Mouse (Mus musculus) kidney, postnatal 4 days (tissue): ENCODE results near the gene Grid1.
A peak's percentile ranks its signal among the peaks of the same experiment; 100 is the strongest.

ENCODE experiments used
- DNase-seq, 2 experiments: peaks; one replicate each; pipeline ENCODE4 v3.0.0; 2021; ENCODE audit warnings: mixed read lengths in 2 of 2

Grid1 gene

DNA sequence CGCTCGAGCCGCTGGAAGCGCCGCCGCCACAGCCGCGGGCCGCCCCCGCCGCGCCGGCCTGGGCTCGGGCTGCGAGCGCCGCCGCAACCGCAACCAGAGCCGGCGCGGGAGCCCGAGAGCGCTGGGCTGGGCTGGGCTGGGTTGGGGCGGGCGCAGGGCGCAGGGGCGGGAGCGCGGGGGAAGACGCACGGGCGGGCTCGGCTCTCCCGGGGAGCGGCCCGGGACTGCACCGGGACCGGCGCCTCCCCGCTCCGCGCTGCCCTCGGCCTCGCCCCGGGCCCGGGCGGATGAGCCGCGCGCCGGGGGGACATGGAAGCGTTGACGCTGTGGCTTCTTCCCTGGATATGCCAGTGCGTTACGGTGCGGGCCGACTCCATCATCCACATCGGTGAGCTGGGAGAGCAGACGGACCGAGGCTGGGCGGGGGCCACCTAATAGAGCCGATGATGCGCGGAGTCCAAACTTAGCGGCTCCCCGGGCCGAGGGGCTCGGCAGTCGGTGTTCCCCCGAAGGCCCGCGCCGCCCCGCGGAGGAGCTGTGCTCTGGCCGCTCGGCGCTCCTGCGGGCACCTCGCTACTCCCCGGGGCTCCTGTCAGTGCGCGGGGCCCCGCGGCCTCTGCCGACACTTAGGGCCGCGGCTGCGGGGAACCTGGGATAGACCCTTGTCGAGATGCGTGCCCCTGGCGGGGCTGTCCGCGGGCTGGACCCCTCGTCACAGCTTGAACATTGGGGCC is at the start of gene Grid1:
Grid1 (plus strand) TSS at position 190 of the 734 bp plus-strand sequence.
- DNase-seq = peak; percentile 38 to 47

DNA sequence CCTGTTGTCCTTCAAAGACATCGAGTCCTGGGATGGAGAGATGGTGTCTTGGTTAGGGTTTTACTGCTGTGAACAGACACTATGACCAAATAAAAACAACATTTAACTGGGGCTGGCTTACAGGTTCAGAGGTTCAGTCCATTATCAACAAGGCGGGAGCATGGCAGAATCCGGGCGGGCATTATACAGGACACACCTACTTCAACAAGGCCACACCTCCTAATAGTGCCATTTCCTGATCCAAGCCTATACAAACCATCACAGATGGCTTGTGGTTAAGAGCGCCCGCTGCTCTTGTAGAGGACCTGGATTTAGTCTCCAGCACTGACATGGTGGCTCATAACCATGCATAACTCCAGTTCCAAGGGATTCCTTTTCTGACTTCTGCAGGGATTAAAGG is 49.4 kb upstream of the Grid1 start:
- DNase-seq = no peak

DNA sequence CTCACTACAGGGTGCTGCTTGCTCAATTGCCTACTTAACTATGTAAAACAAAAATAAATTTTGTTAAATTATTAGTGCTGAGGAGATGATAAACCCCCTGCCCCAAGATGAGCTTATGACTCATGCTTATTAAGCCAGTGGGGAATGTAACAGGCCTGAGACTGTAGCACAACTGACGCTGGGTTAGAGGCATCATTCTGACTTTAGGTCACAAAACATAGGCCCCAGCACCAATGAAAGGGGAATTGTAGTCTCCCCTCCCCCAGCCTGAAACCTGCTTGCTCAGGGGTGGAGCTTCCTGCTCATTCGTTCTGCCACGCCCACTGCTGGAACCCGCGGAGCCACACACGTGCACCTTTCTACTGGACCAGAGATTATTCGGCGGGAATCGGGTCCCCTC is 48.3 kb upstream of the Grid1 start:
- no peak for DNase-seq

DNA sequence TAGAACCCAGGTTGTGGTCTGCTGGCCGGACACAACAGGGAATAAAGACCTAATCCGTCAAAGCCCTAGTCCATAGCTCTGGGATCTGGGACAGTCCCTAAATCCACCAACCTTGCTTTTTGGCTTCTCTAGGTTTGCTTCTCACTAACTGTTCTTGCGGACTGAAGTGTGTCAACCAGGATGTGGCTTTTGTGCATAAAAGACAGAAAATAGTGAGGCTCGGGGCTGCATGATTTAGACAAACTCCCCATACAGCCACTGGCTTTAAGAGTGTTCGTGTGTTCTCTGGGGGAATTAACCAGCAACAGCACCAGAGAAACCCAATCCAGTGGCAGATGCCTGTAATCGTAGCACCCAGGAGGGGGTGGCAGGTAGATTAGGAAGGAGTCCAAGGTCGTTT is 47.8 kb upstream of the Grid1 start:
- DNase-seq = no peak

DNA sequence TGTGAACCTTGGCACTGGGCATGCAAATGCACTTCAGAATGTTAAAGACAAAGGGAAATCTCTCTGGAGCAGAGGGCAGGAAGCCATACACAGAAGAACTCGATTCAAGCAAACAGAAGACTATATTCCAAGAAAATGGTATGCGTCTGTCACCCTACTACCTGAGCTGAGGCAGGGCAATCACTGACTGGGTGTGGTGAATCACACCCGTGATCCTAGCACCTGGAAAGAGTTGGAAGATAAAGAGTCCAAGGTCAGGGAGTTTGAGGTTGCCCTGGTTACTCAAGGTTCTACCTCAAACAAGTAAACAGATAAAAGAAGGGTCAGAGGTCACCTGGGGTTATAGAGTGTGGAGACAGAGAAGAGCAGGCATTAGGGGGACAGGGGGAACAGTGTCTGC is 46.2 kb upstream of the Grid1 start:
- no peak for DNase-seq

DNA sequence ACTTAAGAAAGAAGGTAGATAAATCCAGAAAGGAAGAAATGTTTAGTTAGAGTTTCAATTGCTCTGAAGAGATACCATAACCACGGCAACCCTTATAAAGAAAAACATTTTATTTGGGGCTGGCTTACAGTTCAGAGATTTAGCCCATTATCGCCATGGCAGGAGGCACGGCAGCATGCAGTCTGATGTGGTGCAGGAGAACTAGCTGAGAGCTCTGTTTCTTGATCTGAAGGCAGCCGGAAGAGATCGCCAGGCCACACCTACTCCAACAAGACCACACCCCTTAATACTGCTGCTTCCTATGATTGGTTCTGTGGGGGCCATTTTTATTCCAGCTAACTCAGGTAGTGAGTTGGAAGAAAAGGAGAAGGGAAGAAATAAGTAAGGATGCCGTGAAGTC is 45.7 kb upstream of the Grid1 start:
- no peak for DNase-seq

DNA sequence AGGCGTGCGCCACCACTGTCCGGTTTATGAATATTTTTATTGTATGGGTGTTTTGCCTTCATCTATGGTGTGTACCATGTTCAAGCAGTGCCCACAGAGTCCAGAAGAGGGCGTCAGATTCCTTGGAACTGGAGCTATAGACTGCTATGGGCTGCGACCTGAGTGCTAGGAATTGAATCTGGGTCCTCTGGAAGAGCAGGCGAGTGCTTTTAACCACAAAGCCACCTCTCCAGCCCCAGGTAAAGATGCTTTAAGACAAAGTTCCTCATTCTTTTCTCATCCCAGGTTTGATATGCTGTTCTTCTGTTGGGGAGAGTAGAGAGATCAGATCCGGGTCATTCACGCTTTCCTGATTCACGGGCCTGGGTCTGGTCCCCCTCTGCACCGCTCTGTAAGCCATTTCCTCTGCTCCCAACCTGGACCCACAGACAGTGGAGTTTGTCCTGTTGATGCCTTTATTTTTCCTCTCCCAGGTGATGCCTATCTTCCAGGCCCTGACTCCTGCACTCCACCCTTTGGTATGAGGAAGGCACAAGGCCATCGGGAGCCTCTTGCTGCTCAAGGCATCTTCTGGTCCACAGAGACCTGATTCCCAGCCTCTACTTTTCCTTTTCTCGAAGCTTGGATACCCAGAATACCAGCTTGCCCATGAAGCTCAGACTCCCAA is 43.1 kb upstream of the Grid1 start:
- DNase-seq = no peak

DNA sequence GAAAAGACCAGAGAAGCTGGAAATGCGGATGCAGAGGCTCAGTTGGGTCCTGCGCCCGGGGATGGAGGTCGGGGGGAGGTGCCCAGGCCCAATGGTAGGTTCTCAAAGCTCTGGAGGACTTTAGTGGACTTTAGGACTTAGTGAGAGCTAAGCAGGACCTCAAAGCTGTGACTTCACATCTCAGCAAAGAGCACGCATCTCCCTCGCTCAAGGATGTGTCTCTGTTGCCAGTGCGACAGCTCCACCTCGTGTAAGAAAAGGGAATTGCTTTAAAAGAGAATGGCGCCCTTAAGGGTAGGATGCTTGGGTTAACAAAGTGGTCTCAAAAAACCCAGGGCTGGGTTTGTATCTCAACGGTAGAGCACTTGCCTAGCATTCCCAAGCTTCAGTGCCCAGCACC is 42.1 kb upstream of the Grid1 start:
- DNase-seq = peak; percentile 42 to 58

DNA sequence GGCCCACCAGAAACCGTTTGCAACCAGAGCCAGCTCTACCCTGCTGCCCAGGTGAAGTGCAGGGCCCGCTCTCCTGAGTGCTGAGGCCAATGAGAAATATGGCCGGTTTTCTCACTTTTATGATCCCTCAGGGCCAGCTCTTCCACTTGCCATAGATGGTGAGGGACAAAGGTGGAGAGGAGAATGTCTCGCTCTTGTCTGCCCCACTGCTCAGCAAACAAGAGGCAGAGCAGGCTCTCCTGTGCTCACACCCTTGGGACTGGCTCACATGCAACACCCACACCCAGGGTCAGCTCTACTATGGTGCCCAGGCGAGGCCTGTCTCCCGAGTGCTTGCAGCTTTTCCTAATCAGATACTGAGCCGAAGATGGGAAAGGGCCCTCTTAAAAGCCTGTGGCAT is 41.1 kb upstream of the Grid1 start:
- DNase-seq = no peak

DNA sequence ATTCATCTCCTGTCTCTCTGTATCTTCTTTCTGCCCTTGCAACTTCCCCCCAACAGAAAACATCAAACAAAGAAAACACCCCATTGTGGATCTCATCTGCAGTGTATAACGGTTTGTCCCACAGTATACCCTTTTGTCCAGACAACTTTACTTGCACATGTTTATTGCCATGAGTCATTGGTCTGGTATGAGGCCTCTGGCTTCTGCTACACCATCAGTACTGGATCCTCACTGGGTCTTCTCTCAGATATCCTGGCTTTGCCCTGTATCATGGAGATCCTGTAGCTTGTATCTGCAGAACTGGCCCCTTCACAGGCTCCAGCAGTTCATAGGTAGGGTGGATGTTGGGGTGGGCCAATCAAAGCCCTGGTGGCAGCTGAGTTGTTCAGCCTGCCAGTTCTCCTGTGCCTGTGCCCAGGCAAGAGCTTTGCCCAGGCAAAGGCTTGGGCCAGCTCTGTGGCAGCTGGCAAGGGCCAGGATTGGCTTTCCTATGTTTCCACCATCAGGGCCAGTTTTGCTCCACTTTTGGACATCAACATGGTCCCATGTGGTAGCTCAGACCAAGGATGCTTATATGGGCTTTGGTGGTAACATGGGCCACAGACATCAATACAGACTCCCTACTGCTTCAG is 26.4 kb upstream of the Grid1 start:
- no peak for DNase-seq

DNA sequence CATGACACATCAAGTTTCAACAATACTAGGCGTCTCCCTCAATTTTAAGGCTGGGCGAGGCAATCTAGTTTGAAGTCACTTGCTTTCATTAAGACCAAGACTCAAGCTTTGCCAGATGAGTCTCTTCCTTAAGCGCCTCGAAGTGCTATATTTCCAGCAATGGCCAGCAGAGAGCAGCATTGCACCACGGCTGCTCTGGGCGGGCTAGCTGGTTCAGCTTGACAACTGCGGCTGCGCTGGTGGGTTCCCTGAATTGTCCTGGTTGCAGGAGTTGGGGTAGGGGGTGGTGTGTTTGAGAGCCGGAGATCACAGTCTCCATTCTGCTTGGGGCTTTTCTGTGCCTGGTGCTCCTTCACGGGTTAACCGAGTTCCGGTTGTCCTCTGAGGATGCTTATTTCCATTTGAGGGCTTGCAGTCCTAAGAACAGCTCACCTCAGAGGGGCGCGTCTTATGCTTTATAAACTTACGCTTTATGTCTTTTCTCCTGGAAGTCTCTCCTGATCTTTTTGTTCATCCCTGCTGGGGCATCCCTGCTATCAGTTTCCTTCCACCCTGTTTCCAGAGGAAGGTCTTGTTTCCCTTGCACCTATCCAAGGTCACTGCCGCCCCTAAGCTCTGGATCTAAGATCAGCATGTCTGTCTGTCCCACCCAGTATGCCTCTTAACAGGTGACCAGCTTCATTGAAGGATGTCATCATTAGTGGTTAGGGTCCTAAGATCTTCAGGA is 9.0 kb upstream of the Grid1 start:
- DNase-seq = peak; percentile 86

DNA sequence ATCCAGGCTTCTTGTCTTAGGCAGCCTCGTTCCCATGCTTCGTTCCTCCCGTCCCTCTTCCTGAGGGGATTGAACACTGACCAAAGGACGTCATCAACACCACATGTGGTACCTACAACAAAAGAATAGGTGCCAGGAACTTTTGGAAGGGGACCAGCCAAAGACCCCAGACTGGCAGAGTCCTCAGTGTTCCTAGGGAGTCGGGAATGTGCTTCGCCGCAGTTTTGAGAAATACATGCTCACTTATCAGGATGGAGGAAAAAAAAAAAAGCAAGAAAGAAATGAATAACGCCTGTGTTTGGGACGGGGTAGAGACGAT is 8.5 kb upstream of the Grid1 start:
- DNase-seq = no peak

DNA sequence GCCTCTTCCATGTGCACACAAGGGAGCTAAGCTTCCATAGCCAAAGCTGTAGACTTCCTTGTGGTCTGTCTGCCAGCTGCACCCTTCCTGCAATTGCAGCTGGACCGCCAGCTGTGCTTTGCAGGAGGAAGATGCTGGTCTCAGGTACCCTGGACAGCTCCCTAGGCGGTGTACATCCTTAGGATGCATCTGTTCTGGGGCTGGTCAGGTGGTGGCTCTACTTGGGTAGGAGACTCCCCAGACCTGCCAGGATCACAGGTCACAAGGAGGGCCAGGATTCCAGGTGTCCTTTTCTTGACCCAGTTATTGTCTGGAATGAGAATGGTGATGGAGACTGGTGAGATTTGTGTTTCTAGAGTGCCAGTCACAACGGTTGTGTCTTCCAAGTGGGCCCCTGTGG is 3.6 kb upstream of the Grid1 start:
- peak; percentile 75 to 77 for DNase-seq

DNA sequence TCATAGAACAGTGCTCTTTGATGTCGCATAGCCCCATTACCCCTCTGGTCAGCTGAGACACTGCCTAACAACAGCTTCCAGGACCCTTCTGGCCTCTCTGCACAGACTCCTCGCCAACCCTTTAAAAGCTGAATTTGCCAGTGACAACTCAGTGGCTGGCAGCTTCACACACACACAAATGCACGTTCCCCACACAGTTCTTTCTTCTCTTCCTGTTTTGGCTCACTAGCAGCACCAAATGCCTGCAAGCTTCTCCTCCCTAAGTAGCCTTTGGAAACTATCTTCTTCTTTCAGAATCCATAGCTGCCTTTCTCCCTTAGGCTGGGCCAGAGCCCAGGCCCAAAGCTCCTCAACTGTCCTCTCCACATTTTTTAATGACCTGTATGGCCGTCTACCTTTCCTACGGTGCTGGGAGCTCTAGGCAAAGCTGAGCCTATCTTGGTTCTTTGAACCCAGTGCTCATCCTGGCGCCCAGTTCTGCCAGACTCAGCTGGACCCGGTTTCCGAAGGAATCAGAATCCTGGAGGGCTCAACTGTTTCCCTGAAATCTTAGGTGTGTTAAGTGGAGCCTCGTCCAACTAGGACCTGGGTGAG is 1.4 kb upstream of the Grid1 start:
- DNase-seq = no peak

DNA sequence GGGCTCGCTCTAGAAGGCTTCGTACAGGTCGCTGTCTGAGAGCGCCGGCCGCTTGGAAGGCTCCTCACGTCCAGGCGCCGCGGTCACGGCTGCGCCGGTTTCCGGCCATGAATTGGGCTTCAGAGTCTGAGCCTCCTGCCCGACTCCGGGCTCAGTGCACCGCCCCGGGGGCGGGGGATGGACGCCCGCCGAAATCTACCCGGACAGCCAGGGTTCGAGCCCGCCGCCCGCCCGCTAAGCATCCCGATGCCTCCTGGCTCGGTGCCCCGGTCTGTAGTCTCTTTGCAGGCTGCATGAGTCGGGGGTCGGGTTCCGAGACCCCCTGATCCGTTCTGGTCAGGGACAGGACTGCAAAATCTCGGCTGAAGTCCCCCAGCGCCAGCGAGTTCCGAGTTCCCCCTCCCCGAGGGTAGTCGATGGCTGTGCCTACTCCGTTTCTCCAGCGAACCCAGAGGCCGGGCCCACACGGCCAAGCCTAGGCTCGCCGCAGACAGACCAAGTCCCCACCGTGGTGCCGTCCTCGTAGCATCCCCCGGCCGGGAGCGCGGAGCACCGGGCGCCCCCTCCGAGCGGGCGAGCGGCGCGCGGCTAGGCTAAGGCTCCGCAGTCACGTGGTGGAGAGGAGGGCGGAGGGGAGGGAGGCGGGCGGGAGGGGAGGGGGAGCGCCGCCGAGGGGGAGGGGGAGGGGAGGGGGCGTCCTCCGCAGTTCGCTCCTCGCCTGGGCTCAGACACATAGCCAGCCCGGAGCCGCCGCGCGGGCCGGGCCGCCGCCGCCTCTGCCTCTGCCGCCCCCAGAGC is 588 bp upstream of the Grid1 start:
- peak; percentile 44 to 56 for DNase-seq

DNA sequence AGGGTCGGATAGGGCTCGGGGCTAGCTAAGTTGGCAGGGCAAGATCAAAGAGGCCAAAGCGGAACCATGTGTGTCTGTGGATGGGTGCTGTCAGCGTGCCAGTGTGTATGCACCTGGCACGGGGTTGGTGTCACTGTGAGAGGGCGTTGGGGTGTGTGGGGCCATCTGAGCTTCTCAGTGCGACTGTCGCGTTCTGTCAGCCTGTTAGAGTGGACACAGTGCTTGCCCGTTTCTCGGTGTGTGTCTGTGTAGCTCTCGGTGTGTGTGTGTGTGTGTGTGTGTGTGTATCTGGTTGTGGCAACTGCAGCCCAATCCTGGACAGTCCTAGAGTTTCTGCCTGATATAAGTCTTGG is 721 bp downstream of the Grid1 start:
- DNase-seq = peak; percentile 9 to 30

DNA sequence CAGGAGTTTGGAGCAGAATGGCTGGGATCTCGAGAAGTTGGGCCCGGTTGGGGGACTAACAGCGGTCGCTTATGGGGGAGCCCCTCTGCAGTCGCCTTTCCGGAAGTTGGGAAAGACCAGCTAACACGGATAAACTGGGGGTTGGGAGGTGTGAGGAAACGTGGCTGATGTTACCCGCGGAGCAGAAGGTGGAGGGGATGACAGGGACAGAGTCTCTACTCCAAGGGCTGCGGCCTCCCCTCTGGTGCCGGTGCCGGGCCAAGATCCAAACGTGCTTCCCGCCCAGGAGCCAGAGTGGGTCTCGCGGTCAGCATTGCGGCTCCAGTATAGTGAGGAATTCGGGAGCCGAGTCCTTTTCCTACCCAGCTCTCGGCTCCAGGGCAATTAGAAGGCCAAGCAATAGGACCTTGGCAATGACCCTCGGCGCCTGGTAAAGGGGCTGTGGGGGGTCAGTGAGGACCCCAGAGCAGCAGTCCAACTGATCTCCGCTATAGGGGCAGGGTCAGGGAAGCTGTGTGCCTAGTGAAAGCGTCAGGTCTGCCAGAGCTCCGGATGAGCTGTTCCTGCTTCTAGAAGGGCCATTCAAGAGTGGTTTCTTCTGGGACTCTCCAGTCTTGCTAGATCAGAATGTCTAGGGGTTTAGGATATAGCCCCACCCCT is 1.4 kb downstream of the Grid1 start:
- no peak for DNase-seq

DNA sequence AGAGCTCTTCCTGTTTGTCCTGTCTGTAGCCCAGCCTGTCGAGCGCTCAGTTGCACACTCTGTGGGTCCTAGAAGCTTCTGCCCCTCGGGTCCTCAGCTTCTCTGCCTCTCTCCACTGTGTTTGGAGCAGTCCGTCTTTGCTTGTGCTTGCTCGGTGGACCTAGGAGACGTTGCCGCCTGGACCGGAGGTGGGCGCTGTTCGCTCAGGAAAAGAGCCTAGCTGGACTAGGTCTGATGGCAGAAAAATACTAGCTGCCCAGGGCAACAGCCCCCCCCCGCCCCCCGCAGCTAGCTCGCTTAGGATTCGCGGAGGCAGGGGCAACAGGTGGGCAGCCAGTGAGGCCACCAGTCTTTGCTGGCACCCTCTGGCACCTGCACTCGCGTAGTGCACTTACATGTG is 3.2 kb downstream of the Grid1 start:
- DNase-seq = peak; percentile 80 to 86

DNA sequence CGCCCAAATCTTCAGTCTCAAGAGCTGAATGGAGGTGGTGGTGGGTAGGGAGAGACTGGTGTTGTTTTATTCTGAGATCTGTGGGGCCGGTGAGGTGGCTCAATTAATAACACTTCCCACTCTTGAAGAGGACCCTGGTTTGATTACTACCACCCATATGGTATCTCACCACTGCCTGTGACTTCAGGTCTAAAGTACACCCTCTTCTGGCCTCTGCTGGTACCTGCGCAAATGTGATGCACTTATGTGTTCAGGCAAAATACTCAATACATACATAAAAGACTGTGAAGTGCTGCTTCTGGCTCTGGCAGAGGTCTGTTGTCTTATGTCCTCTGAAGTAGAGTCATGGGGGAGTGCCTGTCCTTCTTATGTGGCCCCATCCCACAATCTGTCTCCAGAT is 4.3 kb downstream of the Grid1 start:
- no peak for DNase-seq

DNA sequence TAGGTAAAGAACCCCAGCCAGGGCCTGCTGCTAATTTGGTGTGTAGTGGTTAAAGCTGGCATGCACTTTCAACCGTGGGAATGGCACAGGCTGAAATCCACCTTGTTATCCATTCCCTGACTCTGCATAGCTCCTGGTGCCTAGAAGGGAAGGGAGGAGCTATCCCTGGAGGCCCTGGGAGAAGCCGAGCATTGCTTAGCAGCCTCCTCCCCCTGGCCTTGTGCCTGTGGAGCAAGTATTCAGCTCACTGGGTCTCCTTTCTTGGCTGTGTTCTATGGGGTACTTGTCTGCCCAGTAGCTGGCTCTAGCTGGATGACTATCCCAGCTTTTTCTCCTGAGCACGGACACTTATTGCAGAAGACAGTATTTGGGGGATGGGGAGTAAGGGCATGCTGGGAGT is 6.0 kb downstream of the Grid1 start:
- DNase-seq = peak; percentile 37 to 60

DNA sequence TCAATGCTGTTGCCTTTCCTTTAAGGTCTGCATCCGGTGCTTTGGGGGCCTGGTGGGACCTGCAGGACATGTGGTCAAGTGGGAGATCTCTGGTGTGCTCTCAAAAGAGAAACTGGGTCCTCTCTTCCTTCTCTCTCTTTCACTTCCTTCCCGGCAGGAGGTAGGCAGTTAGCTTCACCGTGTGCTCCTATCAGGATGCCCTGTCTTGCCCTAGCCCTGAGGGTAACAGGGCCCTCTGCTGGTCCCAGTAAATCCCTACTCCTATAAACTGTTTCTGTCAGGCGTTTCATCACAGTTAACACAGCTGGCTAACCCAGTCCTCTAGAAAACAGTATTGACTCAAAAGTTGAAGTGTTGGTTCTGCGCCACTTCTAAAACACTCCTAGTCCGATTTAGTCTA is 9.9 kb downstream of the Grid1 start:
- no peak for DNase-seq

DNA sequence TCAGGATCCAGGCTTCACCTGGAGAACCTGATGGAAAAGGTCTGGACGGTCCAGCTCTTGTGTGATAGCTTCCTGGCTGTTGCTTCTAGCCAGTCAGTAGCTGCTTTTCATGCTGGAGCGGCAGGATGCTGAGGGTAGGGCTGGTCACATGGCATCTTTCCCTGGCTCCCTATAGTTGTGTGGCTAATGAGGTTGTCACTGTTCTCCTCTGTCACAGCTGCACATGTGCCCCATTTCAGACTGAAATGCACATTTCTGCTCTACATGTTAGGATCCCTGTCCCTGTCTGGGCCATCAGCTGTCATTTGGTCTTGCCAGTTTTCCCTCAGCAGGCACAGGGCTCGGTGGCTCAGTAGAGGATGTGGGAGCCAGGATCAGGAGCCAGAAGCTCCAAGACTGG is 17.2 kb downstream of the Grid1 start:
- DNase-seq = no peak
